Mouse (Mus musculus): ENCODE measurements around the gene Kdelc2. TPM values are rescaled to one million over a fixed set of nuclear protein-coding genes. Genes with fewer than 3 reads are reported as not detected.

Kdelc2 gene
- polyA plus RNA-seq, 1 experiment from 2014 or later: 4.7 TPM

DNA sequence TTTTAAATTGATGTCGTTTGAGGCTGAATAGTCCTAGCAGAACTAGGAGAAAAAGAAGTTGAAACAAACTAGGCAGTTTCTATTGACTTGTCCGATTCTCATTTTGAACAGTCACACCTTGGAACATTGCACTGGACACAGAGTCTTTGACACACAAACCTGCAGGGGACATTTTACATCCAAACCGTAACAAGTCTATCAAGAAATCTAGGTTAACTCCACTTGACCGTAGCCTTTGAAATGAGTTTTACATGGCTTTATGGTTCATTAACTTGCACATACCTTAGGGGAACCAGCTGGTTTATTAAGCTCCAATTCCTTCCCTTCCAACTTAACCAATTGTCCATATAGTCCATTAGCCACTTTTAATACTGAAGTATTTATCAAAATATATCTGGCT, 16.9 kb downstream of the Kdelc2 start:
- ATAC-seq: no peak
- H3K4me3 ChIP-seq (replicated peaks; ENCODE audit: low read length): no peak overlapping the region
- H3K4me2 ChIP-seq (ENCODE audit: low read length): no peak overlapping the region
- no peaks in the 10 kb centered on the region for H3K27me3 ChIP-seq (replicated peaks; ENCODE audit: control insufficient read depth, insufficient read depth, low read length)
- no peak overlapping the region for H3K27ac ChIP-seq (ENCODE audit: low read length)
- H3K4me1 ChIP-seq (replicated peaks; ENCODE audit: control insufficient read depth, insufficient read depth, low read length): peaks cover 10% of the 10 kb centered on the region; the same call in 1 of the 2 replicates
- no peak overlapping the region for H3K9ac ChIP-seq (replicated peaks; ENCODE audit: low read depth, low read length)
- 85% methylated on average over 4 of the region's 4 CpGs for WGBS
- H3K9me3 ChIP-seq (ENCODE audit: control insufficient read depth, low read length): no peaks in the 10 kb centered on the region
- no peaks in the 10 kb centered on the region for H3K36me3 ChIP-seq (ENCODE audit: control insufficient read depth, insufficient read depth)

DNA sequence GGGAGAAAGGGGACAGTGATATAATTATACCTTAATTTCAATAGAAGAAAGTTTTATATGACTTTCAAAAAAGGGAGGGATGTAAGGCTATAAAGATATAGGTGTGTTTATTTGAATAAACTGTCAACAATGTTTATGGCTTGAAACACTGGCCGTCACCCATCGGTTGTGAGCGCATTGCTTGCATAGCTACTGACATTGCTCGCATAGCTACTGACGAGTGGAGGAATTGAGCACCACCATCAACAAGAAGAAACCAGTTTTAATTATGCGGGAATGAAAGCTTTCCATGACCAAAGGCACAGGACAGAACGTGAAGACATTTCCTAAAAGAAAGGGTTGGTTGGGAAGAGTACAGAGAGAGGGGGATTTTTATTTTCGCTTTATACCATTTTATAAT, 17.3 kb downstream of the Kdelc2 start:
- Histone ChIP-seq H3K4me3 (replicated peaks; ENCODE audit: low read length) (no peak overlapping the region), H3K9me3 (ENCODE audit: control insufficient read depth, low read length) (no peaks in the 10 kb centered on the region), H3K36me3 (ENCODE audit: control insufficient read depth, insufficient read depth) (no peaks in the 10 kb centered on the region), H3K4me2 (ENCODE audit: low read length) (no peak overlapping the region), H3K27ac (ENCODE audit: low read length) (no peak overlapping the region), H3K9ac (replicated peaks; ENCODE audit: low read depth, low read length) (no peak overlapping the region), H3K4me1 (replicated peaks; ENCODE audit: control insufficient read depth, insufficient read depth, low read length) (peaks cover 10% of the 10 kb centered on the region; the same call in 1 of the 2 replicates), H3K27me3 (replicated peaks; ENCODE audit: control insufficient read depth, insufficient read depth, low read length) (no peaks in the 10 kb centered on the region)
- ATAC-seq: no peak
- WGBS: 91% methylated on average over 8 of the region's 8 CpGs

DNA sequence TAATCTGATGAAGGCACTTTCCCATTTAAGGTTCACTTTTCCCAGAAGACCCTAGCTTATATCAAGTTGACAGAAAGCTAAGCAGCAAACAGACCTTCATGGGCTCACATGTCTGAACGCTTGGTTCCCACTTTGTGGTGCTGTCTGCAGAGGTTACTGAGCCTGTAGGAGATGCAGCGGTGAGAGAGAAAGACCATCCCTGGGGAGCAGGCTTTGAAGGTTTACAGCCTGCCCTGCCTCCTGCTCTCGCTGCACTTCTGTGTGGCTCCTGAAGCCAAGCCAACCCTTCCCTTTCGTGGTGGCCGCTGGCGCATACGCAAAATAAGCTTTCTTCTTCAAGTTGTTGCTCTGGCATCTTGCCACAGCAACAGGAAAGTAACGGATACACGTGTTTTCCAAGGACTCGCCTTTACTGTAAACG, 18.5 kb downstream of the Kdelc2 start, which contains the start of gene 4930550C14Rik:
TSS of gene 4930550C14Rik (plus strand) at position 35 of the 421 bp plus-strand sequence.
- peaks cover 10% of the 10 kb centered on the region; the same call in 1 of the 2 replicates for H3K4me1 ChIP-seq (replicated peaks; ENCODE audit: control insufficient read depth, insufficient read depth, low read length)
- no peaks in the 10 kb centered on the region for H3K36me3 ChIP-seq (ENCODE audit: control insufficient read depth, insufficient read depth)
- H3K4me3 ChIP-seq (replicated peaks; ENCODE audit: low read length): no peak within 1 kb of the TSS
- H3K27ac ChIP-seq (ENCODE audit: low read length): no peak within 1 kb of the TSS
- H3K27me3 ChIP-seq (replicated peaks; ENCODE audit: control insufficient read depth, insufficient read depth, low read length): no peaks in the 10 kb centered on the region
- no peak within 1 kb of the TSS for H3K9ac ChIP-seq (replicated peaks; ENCODE audit: low read depth, low read length)
- H3K4me2 ChIP-seq (ENCODE audit: low read length): peak within 1 kb of the TSS; percentile 20; the same call in 1 of the 2 replicates
- ATAC-seq: no peak
- WGBS: 7% methylated on average over 11 of the region's 11 CpGs
- H3K9me3 ChIP-seq (ENCODE audit: control insufficient read depth, low read length): no peaks in the 10 kb centered on the region

DNA sequence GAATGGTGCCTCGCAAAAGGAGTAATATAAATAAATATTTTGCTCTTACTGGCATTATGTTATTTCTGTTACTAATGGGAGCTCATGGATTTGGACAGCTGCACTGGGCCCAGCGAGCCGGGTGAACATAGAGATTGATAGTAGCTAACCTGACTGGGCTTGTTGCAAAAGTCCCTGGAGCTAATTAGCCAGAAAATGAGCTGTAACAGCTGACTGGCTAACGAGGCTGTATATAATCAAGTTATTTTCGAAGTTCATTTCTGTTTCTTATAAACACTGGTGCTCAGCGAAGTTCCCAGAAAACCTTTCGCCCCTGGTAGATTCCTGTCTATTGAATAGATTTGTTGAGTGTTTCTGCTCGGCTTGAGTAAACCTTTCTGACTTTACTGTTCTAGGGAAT, 19.2 kb downstream of the Kdelc2 start:
- Histone ChIP-seq H3K4me2 (ENCODE audit: low read length) (no peak overlapping the region; the same call in 1 of the 2 replicates), H3K9ac (replicated peaks; ENCODE audit: low read depth, low read length) (no peak overlapping the region), H3K4me3 (replicated peaks; ENCODE audit: low read length) (no peak overlapping the region), H3K27ac (ENCODE audit: low read length) (no peak overlapping the region), H3K27me3 (replicated peaks; ENCODE audit: control insufficient read depth, insufficient read depth, low read length) (no peaks in the 10 kb centered on the region), H3K36me3 (ENCODE audit: control insufficient read depth, insufficient read depth) (no peaks in the 10 kb centered on the region), H3K4me1 (replicated peaks; ENCODE audit: control insufficient read depth, insufficient read depth, low read length) (peaks cover 10% of the 10 kb centered on the region; the same call in 1 of the 2 replicates), H3K9me3 (ENCODE audit: control insufficient read depth, low read length) (no peaks in the 10 kb centered on the region)
- WGBS: 36% methylated on average over 8 of the region's 8 CpGs
- no peak for ATAC-seq

DNA sequence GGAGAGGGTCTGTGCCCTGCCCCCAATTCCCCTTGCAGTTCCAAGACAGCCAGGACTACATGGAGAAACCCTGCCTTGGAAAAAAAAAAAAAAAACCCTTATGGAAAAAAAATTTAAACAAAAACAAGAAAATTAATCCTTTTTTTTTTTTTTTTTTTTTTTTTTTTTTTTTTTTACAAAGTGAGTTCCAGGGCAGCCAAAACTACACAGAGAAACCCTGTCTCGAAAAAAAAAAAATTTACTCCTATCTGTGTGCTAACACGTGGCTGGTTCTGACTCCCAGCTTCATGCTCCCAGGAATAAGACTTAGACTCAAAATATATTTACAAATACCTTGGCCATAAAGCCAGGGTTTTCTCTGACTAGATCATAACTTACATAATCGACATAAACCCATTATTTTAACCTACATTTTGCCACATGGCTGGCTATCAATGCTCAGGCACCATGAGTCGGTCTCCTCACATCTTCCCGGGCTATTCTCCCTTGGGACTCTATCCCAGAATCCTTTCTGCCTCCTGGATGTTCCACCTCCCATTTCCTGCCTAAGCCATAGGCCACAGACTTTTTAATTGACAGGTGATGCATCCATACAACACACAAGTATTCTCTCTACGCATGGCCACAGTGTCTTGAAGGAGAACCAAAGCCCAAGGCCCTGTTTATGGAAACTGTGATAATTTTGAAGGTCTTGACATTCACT, 20.4 kb downstream of the Kdelc2 start:
- no peak overlapping the region for H3K9ac ChIP-seq (replicated peaks; ENCODE audit: low read depth, low read length)
- no peak overlapping the region for H3K4me3 ChIP-seq (replicated peaks; ENCODE audit: low read length)
- H3K4me1 ChIP-seq (replicated peaks; ENCODE audit: control insufficient read depth, insufficient read depth, low read length): peaks cover 10% of the 10 kb centered on the region; the same call in 1 of the 2 replicates
- no peak for ATAC-seq
- no peaks in the 10 kb centered on the region for H3K36me3 ChIP-seq (ENCODE audit: control insufficient read depth, insufficient read depth)
- H3K27ac ChIP-seq (ENCODE audit: low read length): no peak overlapping the region
- no peaks in the 10 kb centered on the region for H3K27me3 ChIP-seq (replicated peaks; ENCODE audit: control insufficient read depth, insufficient read depth, low read length)
- WGBS: 85% methylated on average over 6 of the region's 6 CpGs
- no peak overlapping the region for H3K4me2 ChIP-seq (ENCODE audit: low read length)
- no peaks in the 10 kb centered on the region for H3K9me3 ChIP-seq (ENCODE audit: control insufficient read depth, low read length)

DNA sequence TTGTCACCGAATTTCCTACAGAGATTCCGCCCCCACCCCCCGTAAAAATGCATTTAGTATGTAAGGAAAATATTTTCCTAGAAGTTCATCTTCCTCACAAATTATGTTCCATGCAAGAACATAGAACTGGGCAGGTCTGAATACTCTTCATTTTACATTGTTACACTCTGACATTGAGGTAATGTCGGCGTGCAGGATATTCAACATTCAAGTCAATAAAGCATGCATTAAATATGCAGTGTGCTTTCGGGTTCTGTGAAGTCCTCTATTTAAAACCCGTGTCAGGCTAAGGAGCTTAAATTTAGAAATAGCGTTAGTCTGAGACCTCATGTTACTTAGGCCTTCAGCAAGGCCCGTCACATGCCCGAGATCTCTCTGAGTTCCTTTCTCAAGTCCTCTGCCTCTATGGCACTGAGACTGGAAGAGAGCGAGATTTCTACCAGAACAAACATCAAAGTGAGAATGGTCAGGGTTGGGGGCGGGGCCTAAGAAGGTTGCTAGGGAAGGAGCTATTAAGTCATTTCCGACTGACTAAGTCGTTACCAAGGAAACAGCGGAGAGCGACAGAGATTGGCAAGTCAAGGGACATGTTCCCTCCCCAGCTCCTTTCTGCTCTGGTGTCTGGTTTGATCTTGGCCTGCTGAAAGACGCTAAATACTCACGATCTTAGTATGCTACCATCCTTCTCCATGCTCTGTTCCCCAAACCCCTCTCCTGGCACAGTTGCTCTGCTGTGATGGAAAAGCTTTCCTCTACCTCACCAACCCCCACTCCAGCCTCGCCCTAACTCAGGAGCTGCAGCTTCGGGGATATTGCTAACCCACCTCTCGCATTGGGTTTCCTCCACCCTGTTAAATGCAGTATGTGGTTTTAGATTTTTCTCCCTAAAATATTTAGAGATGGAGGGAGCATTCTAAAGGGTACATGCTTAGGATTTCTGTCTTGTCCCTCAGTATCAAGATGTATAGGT, 21.2 kb downstream of the Kdelc2 start:
- WGBS: 27% methylated on average over 21 of the region's 21 CpGs
- Histone ChIP-seq H3K27ac (ENCODE audit: low read length) (peak overlapping the region; percentile 82), H3K27me3 (replicated peaks; ENCODE audit: control insufficient read depth, insufficient read depth, low read length) (no peaks in the 10 kb centered on the region), H3K36me3 (ENCODE audit: control insufficient read depth, insufficient read depth) (no peaks in the 10 kb centered on the region), H3K4me1 (replicated peaks; ENCODE audit: control insufficient read depth, insufficient read depth, low read length) (peaks cover 10% of the 10 kb centered on the region; the same call in 1 of the 2 replicates), H3K9me3 (ENCODE audit: control insufficient read depth, low read length) (no peaks in the 10 kb centered on the region), H3K4me3 (replicated peaks; ENCODE audit: low read length) (peak overlapping the region; percentile 41), H3K4me2 (ENCODE audit: low read length) (peak overlapping the region; percentile 55), H3K9ac (replicated peaks; ENCODE audit: low read depth, low read length) (peak overlapping the region; percentile 56)
- peak; percentile 97 for ATAC-seq

DNA sequence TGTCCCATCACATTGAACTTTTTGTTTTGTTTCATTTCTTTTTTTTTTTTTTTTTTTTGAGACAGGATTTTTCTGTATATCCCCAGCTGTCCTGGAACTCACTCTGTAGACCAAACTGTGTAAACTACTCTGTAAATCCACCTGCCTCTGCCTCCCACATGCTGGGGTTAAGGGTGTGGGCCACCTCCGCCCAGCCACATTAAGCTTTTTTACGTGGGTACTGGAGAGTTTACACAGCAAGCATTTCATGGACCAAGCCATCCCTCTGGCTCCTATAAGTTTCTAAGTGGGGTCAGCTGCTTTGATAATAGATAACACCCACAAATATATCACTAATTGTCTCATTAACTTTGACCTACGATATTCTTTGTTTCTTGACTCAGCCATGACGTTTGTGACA, 24.7 kb downstream of the Kdelc2 start:
- Histone ChIP-seq H3K27ac (ENCODE audit: low read length) (no peak overlapping the region), H3K4me1 (replicated peaks; ENCODE audit: control insufficient read depth, insufficient read depth, low read length) (0 out of 2 replicates have a peak, but pooled peaks cover 2% of the 10 kb centered on the region), H3K9ac (replicated peaks; ENCODE audit: low read depth, low read length) (no peak overlapping the region), H3K36me3 (ENCODE audit: control insufficient read depth, insufficient read depth) (no peaks in the 10 kb centered on the region), H3K4me3 (replicated peaks; ENCODE audit: low read length) (no peak overlapping the region), H3K9me3 (ENCODE audit: control insufficient read depth, low read length) (no peaks in the 10 kb centered on the region), H3K4me2 (ENCODE audit: low read length) (no peak overlapping the region), H3K27me3 (replicated peaks; ENCODE audit: control insufficient read depth, insufficient read depth, low read length) (no peaks in the 10 kb centered on the region)
- no peak for ATAC-seq
- 89% methylated on average over 4 of the region's 4 CpGs for WGBS

DNA sequence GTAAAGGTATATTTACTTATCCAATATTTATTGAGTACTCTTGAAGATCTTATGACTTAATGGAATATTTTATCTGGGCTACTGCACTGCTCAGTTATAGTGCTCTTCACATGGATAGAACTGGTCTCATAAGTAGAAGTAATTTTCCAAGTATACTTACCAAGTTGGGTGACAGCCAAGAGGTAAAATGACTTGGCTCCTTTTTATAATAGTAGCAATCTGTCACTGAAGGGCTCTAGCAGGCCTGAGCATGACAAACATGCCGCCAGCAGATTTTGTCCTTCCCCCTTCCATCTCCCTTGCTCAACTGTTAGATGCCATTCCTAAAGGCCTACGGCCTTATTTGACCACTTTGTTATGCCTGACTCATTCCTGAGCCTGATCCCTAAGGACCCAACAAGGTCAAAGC, 25.1 kb downstream of the Kdelc2 start:
- Histone ChIP-seq H3K27ac (ENCODE audit: low read length) (no peak overlapping the region), H3K4me2 (ENCODE audit: low read length) (no peak overlapping the region), H3K9ac (replicated peaks; ENCODE audit: low read depth, low read length) (no peak overlapping the region), H3K9me3 (ENCODE audit: control insufficient read depth, low read length) (no peaks in the 10 kb centered on the region), H3K27me3 (replicated peaks; ENCODE audit: control insufficient read depth, insufficient read depth, low read length) (no peaks in the 10 kb centered on the region), H3K36me3 (ENCODE audit: control insufficient read depth, insufficient read depth) (no peaks in the 10 kb centered on the region), H3K4me3 (replicated peaks; ENCODE audit: low read length) (no peak overlapping the region), H3K4me1 (replicated peaks; ENCODE audit: control insufficient read depth, insufficient read depth, low read length) (0 out of 2 replicates have a peak, but pooled peaks cover 2% of the 10 kb centered on the region)
- ATAC-seq: no peak
- 77% methylated on average over 2 of the region's 2 CpGs for WGBS

DNA sequence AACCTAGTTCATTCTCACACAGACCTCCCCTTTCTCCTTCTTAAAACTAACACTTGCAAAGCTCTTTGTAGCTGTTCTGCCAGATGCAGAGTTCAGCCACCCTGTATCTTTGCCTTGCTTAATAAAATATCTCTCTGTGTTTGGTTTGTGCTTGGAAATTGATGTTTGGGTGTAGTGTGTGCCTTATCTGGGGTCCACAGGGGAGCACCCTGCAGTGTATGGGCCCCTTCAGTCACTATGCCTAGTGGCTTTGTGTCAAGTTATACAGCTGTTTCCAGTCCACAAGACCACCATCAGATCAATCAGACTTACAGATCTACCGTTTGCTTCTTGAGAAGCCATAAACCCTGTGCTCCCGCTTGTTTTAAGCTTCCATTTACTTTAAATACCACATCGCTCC, 25.6 kb downstream of the Kdelc2 start:
- Histone ChIP-seq H3K36me3 (ENCODE audit: control insufficient read depth, insufficient read depth) (no peaks in the 10 kb centered on the region), H3K4me2 (ENCODE audit: low read length) (no peak overlapping the region), H3K27me3 (replicated peaks; ENCODE audit: control insufficient read depth, insufficient read depth, low read length) (no peaks in the 10 kb centered on the region), H3K4me3 (replicated peaks; ENCODE audit: low read length) (no peak overlapping the region), H3K9ac (replicated peaks; ENCODE audit: low read depth, low read length) (no peak overlapping the region), H3K9me3 (ENCODE audit: control insufficient read depth, low read length) (no peaks in the 10 kb centered on the region), H3K27ac (ENCODE audit: low read length) (no peak overlapping the region), H3K4me1 (replicated peaks; ENCODE audit: control insufficient read depth, insufficient read depth, low read length) (0 out of 2 replicates have a peak, but pooled peaks cover 2% of the 10 kb centered on the region)
- no peak for ATAC-seq
- 93% methylated on average over 3 of the region's 3 CpGs for WGBS
